Mouse (Mus musculus): ENCODE results near the gene Dapk1.

Dapk1 gene

GRCm38 (mm10) chr13:60690921-60691320 lies 89.2 kb downstream of the Dapk1 start:
- DNase-seq (ENCODE audit: low spot score in 2 of 2) = no peak

DNA sequence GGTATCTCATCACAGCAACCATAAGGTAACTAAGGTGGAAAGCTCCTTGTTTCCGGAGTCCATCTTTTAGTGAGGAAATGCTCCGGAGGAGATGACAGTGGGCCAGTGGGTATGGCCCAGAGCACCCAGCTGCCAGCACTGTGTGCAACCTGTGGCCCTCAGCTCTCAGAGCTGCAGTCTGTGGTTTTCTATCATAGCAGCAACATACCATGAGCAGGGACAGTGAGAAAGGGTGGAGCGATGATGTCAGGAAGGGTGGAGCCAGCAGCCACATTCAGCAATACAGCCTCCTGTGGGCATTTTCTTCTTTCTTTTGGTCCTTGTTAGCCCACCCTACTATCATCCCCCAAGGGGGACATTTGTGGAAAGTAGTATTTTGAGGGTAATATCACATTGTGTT lies 90.2 kb downstream of the Dapk1 start:
- no peak for DNase-seq (ENCODE audit: low spot score in 2 of 2)

- DNase-seq (ENCODE audit: low spot score in 2 of 2) = no peak
These were observed 93.6 kb downstream of the Dapk1 start for GRCm38 (mm10) chr13:60695186-60695980.

DNA sequence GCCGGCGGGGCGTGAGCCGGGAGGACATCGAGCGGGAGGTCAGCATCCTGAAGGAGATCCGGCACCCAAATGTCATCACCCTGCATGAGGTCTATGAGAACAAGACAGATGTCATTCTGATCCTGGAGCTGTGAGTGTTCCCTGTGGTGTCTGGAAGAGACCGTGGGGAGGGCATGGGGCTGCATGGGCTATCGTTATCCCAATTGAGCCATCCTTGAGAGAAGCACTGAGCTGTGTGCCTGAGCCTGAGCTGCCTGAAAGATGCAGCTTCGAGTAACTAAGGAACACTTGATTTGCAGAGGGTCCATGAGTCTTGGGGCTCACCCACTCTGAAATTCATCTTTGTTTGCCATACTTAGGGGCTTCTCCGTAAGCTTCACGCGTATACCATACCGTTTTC lies 94.6 kb downstream of the Dapk1 start:
- no peak for DNase-seq (ENCODE audit: low spot score in 2 of 2)

DNA sequence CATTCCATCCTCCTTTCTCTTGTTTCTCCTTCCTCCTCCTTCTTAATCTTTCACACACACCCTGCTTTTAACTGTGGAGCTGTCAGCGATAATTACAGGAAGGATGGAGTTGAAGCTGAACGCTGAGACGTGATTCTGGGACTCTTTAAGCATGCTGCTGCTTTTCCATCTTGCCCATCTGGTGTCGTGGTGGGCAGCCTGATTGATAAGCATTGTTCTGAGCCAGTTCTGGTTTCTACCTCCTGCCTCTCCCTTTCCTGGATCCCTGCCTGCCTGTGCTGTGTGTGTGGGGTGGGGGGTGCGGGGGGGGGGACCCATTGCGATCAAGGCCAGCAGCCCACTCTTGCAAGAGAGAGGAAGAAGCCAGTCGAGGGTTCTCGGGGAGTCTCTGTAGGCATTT lies 95.0 kb downstream of the Dapk1 start:
- no peak for DNase-seq (ENCODE audit: low spot score in 2 of 2)

DNA sequence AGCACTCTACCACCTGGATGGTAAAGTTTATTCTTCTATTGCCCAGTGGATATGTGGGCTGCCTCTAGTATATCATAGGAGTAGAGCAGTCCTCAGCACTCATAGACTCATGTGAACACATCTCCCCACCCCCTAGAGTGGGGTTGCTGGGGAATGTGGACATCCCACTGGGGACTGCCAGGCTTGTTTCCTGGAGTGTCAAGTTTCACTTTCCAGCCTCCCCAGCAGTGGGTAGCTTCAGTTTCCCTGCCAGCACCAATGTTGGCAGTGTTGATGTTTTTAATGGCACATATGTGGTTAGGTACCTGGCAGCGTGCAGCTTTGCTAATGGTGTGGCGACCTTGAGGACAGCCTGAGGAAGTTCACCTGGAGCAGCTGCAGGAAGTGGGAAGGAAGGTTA lies 96.3 kb downstream of the Dapk1 start:
- DNase-seq (ENCODE audit: low spot score in 2 of 2) = no peak

DNA sequence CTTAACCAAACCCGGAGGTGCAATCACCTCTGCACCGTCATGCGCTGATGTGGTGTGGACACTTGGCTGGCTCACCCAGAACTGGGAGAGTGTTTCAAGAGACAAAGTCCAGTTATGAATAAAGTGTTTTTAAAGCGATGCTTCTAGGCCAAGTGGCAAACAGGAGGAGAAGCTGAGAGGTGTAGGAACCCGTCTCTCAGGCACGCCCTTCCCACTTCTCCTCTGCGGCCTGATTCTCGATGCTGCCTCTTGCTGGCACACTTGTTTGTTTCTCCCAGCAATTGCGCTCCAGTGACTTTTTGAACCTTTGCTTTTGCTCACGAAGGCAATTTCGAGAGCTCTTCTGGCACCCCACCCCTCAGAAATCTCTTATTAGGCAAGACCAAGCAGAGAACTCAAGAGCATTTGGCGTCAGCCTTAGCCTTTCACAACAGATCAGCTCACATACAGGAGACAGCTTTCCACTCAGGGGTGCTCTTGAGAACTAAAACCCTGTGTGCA lies 100.0 kb downstream of the Dapk1 start:
- peak; percentile 51 to 56 for DNase-seq (ENCODE audit: low spot score in 2 of 2)

- DNase-seq (ENCODE audit: low spot score in 2 of 2) = no peak
These were observed 106.1 kb downstream of the Dapk1 start for GRCm38 (mm10) chr13:60707541-60708468.

- no peak for DNase-seq (ENCODE audit: low spot score in 2 of 2)
These were observed 107.4 kb downstream of the Dapk1 start for GRCm38 (mm10) chr13:60709136-60709535.

DNA sequence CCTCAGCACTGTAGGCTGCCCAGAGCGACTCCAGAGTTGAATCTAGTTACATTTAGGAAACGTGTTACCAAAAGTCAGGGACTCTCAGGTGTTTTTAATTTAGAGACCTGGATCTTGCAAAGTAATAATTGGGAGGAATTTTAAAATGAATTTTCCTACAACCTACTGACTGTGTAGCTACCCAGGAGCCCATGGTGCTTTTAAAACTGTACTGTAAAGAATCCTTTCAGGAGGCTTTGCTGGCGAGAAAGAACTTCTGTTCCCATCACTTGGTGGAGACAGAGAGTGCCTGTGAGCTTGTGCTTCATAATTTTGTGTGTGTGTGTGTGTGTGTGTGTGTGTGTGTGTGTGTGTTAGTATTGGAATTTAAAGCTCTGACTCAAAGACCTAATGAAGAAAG lies 109.2 kb downstream of the Dapk1 start:
- DNase-seq (ENCODE audit: low spot score in 2 of 2) = no peak

DNA sequence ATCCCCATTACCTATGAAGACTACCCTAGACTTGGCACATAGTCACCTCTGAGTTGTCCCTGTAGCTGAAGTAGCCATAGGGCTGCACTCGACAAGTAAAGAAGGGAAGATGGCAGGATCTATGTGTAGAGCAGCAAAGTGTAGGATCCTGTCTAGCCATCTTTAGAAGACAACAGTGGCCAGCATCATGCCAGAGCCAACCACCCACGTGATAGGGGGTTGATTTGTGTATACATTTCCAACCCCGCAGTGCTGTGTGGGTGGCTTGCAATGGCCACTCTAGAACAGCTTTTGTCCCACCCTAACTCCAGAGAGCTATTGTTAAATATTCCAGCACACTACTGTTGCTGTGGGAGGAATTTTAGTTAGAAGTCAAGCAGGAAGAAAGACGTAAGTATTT lies 111.8 kb downstream of the Dapk1 start:
- no peak for DNase-seq (ENCODE audit: low spot score in 2 of 2)

- DNase-seq (ENCODE audit: low spot score in 2 of 2) = no peak
These were observed 114.4 kb downstream of the Dapk1 start for GRCm38 (mm10) chr13:60716107-60716506.

GRCm38 (mm10) chr13:60717421-60717820 lies 115.7 kb downstream of the Dapk1 start:
- no peak for DNase-seq (ENCODE audit: low spot score in 2 of 2)

DNA sequence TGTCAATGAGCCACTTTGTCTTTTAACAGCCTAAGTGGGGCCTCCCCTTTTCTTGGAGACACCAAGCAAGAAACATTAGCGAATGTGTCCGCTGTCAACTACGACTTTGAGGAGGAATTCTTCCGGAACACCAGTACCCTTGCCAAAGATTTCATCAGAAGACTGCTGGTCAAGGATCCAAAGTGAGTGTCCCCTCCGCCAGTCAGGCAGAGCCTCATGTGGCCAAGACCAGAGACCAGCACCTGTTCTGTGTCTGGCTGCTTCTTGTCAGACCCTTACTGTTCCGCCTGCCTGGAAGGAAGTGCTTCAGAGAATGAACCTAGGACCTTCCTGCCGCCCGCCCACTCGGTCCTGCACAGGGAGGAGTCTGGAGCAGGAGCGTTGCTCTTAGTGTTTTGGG lies 117.8 kb downstream of the Dapk1 start:
- DNase-seq (ENCODE audit: low spot score in 2 of 2) = no peak

- DNase-seq (ENCODE audit: low spot score in 2 of 2) = no peak
These were observed 121.0 kb downstream of the Dapk1 start for GRCm38 (mm10) chr13:60722763-60723162.

GRCm38 (mm10) chr13:60728276-60729054 lies 126.7 kb downstream of the Dapk1 start:
- DNase-seq (ENCODE audit: low spot score in 2 of 2) = no peak

DNA sequence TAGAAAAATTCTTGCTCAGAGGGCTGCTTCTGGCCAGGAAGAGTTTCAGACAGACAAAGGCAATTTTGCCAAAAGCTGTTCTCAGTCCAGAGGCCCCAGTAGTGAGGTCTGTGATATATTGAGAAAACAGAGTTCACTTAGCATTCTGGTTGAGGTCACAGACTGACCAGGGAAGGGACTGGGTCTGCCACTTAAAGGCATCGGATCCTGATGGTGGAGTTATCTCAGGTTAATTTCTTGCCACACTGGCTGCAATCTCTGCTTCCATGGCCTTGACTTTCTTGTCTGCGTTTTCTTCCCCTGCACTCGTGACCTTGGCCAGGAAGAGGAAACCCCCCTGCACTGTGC lies 127.3 kb downstream of the Dapk1 start:
- no peak for DNase-seq (ENCODE audit: low spot score in 2 of 2)

DNA sequence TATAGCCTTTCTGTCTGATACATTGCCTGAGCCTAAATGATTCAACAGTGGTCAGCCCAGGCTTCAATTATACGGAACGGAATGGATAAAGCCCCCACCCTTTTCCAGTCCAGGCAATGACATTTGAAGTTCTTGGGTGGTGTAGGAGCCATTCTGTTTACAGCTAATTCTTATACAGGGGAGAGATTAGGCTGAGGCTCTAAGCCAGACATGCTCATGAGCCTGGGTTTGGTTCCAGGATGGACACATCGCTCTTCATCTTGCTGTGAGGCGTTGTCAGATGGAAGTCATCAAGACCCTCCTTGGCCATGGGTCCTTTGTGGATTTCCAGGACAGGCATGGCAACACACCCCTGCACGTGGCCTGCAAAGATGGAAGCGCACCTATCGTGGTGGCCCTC lies 128.8 kb downstream of the Dapk1 start:
- DNase-seq (ENCODE audit: low spot score in 2 of 2) = no peak

GRCm38 (mm10) chr13:60731001-60731400 lies 129.3 kb downstream of the Dapk1 start:
- no peak for DNase-seq (ENCODE audit: low spot score in 2 of 2)

- DNase-seq (ENCODE audit: low spot score in 2 of 2) = no peak
These were observed 133.6 kb downstream of the Dapk1 start for GRCm38 (mm10) chr13:60735306-60735705.

GRCm38 (mm10) chr13:60736421-60737105 lies 134.8 kb downstream of the Dapk1 start:
- no peak for DNase-seq (ENCODE audit: low spot score in 2 of 2)
